Mouse (Mus musculus) kidney, embryonic 16.5 days (tissue): Measurements from ENCODE around the gene Gm17689. TPM values are rescaled to one million over a fixed set of nuclear protein-coding genes. Genes with fewer than 3 reads are reported as not detected.

Experiments used
- ATAC-seq: fragments of 200-750 bp; cut with Nextera tagmentation; 2 replicates; pipeline ENCODE4 v1.8.0; 2017; ENCODE audit warnings: moderate TSS enrichment; ENCODE audit not compliant: low FRiP score, low TSS enrichment
- H3K27ac ChIP-seq: fragments of 300-500 bp; sonication (generic); 2 replicates; pipeline ENCODE4 v1.5.1; 2014; ENCODE audit warnings: low read length
- H3K27me3 ChIP-seq: fragments of 300-500 bp; sonication (generic); 2 replicates; pipeline ENCODE4 v1.6.1; 2014; ENCODE audit warnings: low read length, control low read depth, mixed read lengths; ENCODE audit not compliant: insufficient read depth
- H3K36me3 ChIP-seq: fragments of 300-500 bp; sonication (generic); 2 replicates; pipeline ENCODE4 v1.6.1; 2014; ENCODE audit warnings: low read length, control low read depth, mixed read lengths; ENCODE audit not compliant: insufficient read depth
- H3K4me1 ChIP-seq: fragments of 300-500 bp; sonication (generic); 2 replicates; pipeline ENCODE4 v1.6.1; 2014; ENCODE audit warnings: low read length, control low read depth, mixed read lengths; ENCODE audit not compliant: insufficient read depth
- H3K4me2 ChIP-seq: fragments of 300-500 bp; sonication (generic); replicated peaks from 2 replicates; pipeline ENCODE4 v1.6.1; 2014; ENCODE audit warnings: low read depth, low read length
- H3K4me3 ChIP-seq: fragments of 300-500 bp; sonication (generic); 2 replicates; pipeline ENCODE4 v1.5.1; 2014; ENCODE audit warnings: mild to moderate bottlenecking, low read length
- H3K9ac ChIP-seq: fragments of 300-500 bp; sonication (generic); replicated peaks from 2 replicates; pipeline ENCODE4 v1.6.1; 2014; ENCODE audit warnings: low read length
- H3K9me3 ChIP-seq: fragments of 300-500 bp; sonication (generic); 2 replicates; pipeline ENCODE4 v1.6.1; 2016; ENCODE audit warnings: low read length, control low read depth
- WGBS: fragments of 180-500 bp; shearing (Covaris S2); extraction: QIAGEN DNeasy Blood & Tissue Kit; methylation state at CpG from one replicate; pipeline ENCODE4 v1.1.7; 2014; 5-methylcytosine and 5-hydroxymethylcytosine counted together
- polyA plus RNA-seq: library from polyadenylated mRNA; unstranded; fragments of >200 nt; fragmentation: Nextera tagmentation; extraction: Ambion mirVana; gene quantifications from 2 replicates; pipeline ENCODE4 v1.2.1, GENCODE M21; 2015

The Gm17689 gene
- not detected in 2 replicates for polyA plus RNA-seq

GRCm38 (mm10) chr9:36582535-36582934, at the start of gene Gm17689:
Gm17689 (minus strand) TSS chr9:36582635.
- no peaks in the 10 kb centered on the region for H3K4me1 ChIP-seq
- ATAC-seq: no peak
- no peak within 1 kb of the TSS for H3K9ac ChIP-seq
- 0 out of 2 replicates have a peak, but pooled peaks cover 3% of the 10 kb centered on the region for H3K9me3 ChIP-seq
- no peak within 1 kb of the TSS for H3K27ac ChIP-seq
- no peak within 1 kb of the TSS for H3K4me2 ChIP-seq
- no peaks in the 10 kb centered on the region for H3K36me3 ChIP-seq
- no peak within 1 kb of the TSS for H3K4me3 ChIP-seq
- H3K27me3 ChIP-seq: no peaks in the 10 kb centered on the region
- WGBS: 69% methylated on average over 1 of the region's 1 CpGs

GRCm38 (mm10) chr9:36541863-36542262, 40.6 kb downstream of the Gm17689 start, which contains the start of gene Gm5615:
Gm5615 (minus strand) TSS chr9:36541963.
- Histone ChIP-seq H3K4me3 (no peak within 1 kb of the TSS), H3K9ac (no peak within 1 kb of the TSS), H3K4me2 (no peak within 1 kb of the TSS), H3K9me3 (no peaks in the 10 kb centered on the region; the same call in 1 of the 2 replicates), H3K36me3 (no peaks in the 10 kb centered on the region), H3K27ac (no peak within 1 kb of the TSS), H3K4me1 (no peaks in the 10 kb centered on the region), H3K27me3 (no peaks in the 10 kb centered on the region)
- no peak for ATAC-seq
- 96% methylated on average over 2 of the region's 2 CpGs for WGBS

Other genes with a start within 250 kb of the Gm17689 start
- gene Gm7257, start 150.8 kb downstream of the Gm17689 start, polyA plus RNA-seq: not detected in 2 replicates
- gene Gm9513, start 107.0 kb downstream of the Gm17689 start, polyA plus RNA-seq: not detected in 2 replicates
- gene Gm5615, start 40.7 kb downstream of the Gm17689 start, polyA plus RNA-seq: not detected in 2 replicates
- not detected in 2 replicates for gene A630095E13Rik, start 60.7 kb upstream of the Gm17689 start, polyA plus RNA-seq
- not detected in 2 replicates for gene Acrv1, start 110.6 kb upstream of the Gm17689 start, polyA plus RNA-seq
- gene Chek1, start 144.4 kb upstream of the Gm17689 start, polyA plus RNA-seq: 30.1 and 37.8 TPM in 2 replicates
- 285 and 290 TPM in 2 replicates for gene Stt3a, start 185.0 kb upstream of the Gm17689 start, polyA plus RNA-seq
- gene Ei24, start 214.8 kb upstream of the Gm17689 start, polyA plus RNA-seq: 119 and 124 TPM in 2 replicates
- gene Fez1, start 239.2 kb upstream of the Gm17689 start, polyA plus RNA-seq: 4.6 and 4.9 TPM in 2 replicates